Mouse (Mus musculus): Measurements from ENCODE around the gene Prkn. TPM values are rescaled to one million over a fixed set of nuclear protein-coding genes. Genes with fewer than 3 reads are reported as not detected.

The Prkn gene
- polyA plus RNA-seq, 3 experiments from 2014 or later = 0.12 TPM; not detected in 2

DNA sequence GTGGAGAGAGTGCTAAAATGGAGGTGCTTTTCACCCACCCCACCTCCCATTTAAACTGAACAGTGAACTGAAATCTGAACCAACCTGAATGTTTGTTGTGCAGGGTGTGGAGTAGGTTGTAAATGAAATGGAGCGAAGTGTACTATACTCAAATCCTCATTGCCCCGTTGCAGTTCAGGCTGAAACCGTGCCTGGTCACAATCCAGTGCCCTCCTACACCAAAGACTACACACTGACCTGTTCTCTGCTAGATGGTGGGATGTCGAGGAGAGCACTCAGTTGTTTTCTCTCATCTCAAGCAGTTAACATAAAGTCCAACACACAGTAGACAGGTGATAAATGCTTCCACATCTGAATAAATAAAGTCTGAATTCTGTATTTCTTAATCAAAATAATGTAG is 574.1 kb downstream of the Prkn start:
- no peak for ATAC-seq

DNA sequence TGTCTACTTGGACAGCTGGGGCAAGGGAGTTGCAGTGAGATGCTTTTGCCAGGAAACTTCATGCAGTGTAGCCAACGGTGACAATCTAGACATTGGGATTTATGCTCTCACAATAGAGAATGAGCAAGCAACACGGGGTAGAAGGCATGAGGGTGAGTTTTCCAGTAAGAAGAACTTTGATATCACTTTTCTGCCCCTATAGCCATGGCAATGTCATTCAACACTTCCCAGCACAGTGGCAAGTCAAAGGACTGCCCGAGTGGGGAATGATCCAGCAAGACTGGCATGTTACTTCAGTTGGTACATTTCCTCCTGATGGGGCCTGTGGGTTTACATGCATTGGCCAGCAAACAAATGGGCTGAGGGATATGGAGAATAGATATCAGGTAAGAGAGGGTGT is 577.0 kb downstream of the Prkn start:
- no peak for ATAC-seq

DNA sequence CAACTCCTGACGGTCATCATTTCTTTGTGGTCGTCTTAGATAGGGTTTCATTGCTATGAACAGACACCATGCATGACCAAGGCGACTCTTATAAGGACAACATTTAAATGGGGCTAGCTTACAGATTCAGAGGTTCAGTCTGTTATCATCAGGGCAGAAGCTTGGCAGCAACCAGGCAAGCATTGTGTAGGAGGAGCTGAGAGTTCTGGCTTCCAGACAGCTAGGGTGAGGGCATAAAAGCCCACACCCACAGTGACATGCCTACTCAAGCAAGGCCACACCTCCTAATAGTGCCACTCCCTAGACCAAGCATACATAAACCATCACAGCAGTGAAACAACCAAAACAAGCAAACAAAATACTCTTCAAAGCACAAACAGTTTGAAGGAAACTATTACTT is 579.3 kb downstream of the Prkn start:
- no peak for ATAC-seq

DNA sequence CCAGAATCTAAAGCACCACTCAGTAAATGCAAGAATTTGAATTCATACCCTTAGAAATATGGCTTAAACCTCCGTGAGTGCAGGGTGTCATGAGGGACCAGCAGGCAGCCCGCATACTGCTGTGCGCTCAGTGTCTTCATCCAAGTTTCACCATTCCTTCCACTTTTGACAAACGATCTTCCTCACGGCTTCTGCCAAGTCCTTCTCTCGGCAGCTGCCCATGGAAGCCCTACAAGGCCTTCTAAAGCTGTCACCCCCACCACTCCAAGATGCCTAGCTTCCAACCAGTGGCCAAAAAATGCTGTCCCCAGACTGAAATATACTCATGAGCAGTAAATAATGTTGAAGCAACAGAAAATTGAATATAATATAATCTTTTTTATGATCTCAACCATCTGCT is 580.7 kb downstream of the Prkn start:
- ATAC-seq = no peak

DNA sequence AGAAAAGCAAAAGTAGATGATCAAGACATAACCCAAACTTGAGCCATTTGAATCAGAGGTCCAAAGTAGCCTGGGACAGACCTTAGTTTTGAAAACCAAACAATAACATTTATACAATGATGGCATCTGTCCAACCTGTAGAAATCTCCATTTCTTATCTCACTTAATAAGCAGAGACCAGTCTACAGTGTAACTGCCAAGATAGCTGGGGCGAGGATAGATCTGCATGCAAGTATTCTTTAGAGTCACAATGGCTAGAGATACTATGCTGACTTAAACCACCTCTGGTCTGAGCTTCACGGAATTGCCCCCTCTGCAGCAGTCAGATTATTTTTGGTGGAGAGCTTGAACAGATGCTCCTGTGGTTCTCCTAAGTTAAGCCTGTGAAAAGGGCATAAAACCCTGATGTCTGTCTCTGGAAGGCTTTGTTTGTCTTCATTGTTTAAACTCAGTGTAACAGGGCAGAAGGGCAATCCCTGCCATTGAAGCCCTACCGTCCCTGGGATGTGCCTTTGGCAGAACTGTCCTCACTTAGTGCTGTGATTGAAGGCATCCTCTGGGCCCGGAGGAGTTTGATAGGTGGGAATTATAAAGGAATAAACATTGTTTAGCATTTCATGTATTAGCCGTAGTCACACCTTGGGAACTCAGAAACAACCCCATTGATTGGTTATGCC is 581.2 kb downstream of the Prkn start:
- no peak for ATAC-seq

DNA sequence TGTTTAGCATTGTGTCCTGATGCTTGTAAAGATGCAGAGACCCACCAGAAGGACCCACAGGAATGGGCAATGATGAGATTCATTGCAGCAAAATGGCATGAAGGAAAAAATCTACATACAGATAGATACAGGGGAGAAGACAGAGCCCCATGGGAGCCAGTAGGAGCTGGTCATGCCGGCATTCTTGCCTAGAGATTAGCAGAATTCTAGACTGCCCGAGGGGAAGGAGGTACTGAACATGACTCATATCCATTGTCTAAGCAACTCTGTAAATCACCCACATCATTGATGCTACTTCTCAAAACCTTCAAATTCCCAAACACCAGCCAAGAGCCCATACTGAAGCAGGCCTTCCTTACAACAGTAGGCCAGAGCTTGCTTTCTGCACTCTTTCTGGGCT is 591.1 kb downstream of the Prkn start:
- ATAC-seq = no peak

DNA sequence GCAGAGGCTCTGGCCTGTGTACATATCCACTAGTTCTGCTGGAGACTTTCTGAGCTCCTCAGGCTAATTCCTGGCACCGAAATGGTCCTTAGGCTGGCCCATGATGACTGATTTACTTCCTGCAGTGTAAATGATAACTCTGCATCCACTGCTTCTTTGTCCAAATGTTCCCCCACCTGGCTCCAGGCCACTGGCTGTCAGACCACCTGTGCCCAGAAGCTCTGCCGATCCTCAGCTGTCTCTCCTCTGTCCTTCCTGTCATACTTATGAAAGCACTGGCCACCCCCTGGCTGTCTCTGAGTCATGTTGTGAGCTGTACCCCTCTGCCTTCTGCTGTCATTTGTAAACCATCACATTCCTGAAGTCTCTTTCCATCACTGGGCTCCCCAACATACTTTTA is 592.4 kb downstream of the Prkn start:
- no peak for ATAC-seq

DNA sequence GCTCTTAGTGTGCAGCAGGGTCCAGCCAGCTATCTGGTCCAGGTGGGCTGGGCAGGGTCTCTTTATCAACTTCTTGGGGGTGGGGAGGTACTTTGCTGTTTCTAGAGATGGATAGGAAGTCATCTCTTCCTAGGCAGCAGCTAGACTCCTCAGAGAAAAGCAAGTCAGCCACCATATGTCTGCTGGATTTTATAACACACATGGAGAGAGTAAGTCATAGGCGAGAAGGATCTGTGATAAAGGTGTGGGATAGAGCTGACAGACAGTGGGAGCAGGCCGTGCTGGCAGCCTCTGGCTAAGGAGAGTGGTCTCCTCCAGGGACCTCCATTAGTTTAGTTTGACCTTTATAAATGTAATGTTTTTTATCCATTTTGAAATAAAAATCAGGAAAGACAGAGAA is 622.5 kb downstream of the Prkn start:
- ATAC-seq = no peak

DNA sequence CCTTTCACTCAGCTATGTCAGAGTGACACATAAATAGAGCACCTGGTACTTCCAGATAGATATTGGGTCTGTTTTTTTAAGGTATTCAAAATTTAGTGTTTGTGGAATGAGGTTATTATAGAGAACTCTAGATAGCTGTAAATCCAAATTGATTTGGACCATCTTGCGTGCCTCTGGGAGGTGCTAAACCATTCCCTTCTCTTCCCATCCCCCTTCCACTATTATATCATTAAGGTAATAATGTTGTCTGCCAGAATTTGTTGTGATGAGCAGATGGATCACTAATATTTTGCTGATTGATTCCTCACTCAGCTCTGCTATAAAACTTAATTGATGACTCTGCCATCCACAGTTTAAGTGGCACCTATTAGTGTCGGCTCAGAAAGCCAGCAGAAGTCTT is 625.9 kb downstream of the Prkn start:
- no peak for ATAC-seq

DNA sequence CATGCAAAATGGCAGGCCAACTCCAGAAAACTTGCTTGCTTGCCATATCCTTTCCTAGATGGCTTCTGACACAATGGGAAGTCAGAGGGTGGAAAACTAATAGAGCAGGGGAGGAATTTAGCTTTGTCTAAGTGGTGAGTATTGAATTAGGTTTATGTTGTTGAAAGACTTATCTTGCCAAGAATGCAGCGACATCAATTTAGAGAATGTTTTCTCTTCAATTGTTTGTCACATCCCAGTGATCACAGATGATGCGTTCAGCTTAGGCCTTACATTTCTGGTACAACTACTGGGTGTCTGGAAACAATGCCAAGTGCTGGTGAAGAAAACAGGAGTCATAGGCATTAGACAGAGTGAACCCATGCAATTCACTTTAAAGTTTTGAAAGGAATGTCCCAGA is 628.4 kb downstream of the Prkn start:
- ATAC-seq = no peak

DNA sequence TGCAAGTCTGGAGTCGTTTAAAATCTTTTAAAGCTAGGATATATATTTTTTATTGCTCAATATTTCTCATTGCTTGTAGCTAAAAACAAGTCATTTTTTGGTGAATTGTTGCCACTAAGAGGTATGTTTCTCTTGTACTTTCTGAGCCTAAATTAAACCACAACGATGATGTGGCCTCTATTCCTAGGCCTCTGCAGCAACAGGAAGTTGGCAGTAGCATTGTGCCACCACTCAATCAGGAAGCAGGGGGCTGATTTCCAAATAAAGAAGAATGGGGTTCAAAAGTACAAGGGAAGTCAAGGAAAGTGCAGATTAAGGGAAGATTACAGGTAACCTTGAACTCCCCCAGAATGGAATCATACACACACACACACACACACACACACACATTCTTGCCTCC is 642.8 kb downstream of the Prkn start:
- ATAC-seq = no peak

DNA sequence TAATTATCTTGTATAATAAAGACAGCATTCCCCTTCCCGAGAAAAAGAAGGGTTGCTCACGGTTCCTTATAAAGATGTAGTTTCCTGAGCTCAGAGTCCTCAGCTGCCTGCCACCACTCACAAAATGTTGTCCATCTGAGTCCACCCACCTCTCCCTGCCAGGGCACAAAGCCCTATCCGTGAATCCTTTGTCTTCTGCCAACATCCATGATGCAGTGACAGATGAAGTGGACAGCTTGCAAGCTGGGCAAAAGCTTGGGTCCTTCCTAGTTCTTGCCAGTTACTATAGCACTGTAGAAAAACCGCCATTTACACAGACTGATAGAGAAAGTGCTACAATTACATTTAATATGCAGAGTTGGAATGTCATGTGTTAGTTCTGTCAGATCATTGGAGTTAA is 649.9 kb downstream of the Prkn start:
- no peak for ATAC-seq

DNA sequence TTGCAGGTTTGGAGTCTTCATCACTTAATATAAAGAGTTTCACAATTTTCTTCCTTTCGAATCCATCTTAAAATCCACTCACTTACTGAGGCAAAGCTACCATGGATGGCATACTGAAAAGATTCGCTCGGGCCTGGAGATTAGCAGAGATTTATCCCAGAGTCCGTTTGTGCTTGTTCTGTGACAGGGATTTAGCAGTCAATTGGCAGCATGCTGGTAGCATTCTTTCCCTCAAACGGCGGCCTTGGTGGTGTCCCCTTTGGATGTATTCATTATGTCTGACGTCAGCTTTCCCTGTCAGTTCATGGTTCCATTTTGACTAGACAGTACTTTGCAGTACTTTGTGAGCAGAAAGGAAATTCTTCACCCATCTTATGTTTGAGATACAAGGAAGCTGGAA is 662.4 kb downstream of the Prkn start:
- no peak for ATAC-seq

DNA sequence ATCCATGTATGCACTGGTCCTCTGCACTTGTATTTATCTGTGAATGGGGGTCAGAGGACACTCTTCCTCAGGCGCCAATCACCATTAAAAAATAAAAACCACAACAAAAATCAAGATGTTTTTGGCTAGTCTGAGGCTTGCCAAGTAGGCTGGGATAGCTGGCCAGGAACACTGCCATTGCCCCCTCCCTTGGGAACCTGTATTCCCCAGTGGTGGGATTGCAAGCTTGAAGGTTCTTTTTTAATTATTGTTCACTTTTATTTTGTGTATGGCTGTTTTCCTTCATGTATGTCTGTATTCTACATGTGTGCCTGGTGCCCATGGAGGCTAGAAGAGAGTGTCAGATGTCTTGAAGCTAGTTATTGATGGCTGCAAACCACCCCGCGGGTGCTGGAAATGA is 664.3 kb downstream of the Prkn start:
- ATAC-seq = no peak

DNA sequence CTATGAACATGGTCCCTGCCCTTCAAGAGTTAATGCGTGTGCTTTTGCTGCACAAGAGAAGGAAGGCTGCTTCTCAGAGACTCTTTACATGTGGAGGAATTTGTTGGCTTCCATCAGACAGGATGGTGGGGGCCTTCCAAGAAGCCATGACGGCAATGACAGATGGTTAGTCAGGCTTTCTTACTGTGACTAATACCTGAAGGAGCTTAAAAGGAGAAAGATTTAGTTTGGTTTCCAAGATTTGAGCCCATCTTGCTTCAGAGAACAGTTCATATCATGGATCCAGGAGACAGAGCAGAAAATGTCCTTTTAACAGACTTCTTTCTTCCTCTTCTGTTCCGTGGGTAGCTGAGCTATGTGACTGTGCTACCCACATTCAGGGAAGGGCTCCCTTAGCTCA is 666.9 kb downstream of the Prkn start:
- no peak for ATAC-seq

DNA sequence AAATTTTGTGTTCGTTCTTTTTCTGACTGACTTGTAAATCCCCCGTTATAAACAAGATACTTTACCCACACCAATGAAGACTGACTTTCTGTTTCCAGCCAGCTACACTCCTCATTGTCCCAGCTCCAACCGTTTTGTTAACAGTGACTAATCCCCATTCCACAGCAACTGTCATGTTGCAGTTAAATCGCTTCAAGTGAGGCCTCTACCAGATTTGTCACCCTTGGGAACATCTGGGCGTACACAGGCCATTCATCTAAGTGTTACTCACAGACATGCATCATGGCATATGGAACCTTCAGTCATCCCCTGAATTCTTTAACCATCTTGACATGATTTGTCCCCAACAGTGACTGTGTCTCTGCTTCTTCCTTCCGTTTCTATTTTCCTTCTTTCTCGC is 669.9 kb downstream of the Prkn start:
- no peak for ATAC-seq

DNA sequence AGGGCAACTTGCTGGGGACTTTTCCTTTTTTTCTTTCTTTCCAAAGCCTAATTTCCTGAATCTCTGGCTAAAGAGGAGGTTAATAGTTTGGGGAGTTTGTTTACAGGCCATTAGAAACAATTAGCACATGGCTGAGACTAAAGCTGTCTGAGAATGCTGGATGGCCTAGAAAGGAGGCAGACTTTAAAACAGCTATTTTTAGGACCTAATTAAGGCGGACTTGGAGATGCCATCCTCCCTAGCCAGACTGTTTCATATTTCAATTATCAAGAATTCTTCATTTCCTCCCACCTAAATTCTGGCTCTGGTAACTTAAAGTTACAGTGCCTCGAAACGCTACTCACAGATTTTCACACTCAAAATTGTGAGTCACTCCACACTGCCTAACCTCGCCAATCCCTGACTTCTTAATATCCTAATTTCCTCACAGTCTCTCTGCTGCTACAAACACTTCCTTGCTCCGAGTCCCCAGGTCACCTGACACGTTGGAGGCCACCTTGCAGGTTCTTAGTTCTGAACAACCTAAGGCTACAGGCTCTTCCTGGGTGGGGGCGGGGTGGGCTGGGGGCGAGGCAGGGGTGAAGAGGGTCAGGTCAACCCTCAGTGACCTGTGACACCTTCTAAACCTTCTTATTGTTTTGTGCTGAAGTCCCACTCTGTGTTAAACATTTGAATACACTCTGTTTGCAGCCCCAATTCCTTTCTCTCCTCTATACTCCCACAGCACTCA is 674.0 kb downstream of the Prkn start:
- ATAC-seq = no peak

DNA sequence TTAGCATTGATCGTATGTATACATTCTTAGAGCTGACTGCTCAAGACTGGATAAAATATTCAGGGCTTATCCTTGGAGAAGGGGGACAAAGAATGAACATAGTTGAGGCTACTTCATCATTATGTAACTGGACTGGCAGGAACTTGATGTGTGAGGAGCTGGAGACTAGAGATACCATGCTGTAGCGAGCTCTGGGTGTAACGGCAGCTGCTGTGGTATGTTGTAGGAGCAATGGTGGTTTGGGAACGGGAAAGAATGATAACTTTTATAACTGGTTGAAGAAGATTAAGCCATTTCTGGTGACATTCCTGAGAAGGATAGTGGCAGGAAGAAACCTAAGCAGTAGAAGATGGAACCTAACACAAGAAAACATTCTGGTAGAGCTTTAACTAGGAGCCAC is 675.4 kb downstream of the Prkn start:
- no peak for ATAC-seq

DNA sequence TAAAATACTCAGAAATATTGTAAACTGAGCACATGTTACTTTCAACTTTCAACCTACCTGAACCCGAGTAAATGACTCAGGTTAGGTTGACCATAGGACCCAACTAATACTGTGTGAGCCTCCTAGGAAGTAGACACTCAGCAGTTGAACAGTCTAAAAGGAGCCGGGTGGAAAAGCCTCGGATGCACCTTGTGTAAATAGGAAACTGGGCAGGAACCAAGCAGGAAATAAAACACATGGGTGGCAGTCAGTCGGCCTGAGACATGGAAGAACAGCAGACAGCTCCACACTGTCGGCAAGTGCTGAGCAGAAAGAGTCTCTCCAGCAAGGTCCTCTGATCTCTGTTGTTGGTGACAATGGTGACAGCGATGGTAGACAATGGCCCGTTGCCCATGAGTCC is 676.0 kb downstream of the Prkn start:
- ATAC-seq = no peak

DNA sequence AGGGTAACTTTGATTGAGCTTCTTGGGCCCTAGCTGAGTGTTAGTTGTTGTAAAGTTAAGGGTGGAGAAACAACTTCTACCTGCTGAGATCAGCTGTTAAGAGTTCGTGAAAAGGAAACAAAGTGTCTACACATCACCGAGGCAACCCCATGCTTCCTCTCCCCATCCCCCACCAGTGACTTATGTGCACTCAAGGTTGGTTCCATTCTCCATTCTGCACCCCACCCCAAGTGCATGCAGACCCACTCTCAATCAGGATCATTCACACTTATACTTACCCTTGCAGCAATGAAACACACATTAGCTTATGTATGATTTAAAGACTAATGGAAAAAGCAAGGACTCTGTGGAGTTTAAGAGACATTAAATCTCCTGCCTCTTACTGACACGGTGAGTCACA is 691.9 kb downstream of the Prkn start:
- no peak for ATAC-seq

DNA sequence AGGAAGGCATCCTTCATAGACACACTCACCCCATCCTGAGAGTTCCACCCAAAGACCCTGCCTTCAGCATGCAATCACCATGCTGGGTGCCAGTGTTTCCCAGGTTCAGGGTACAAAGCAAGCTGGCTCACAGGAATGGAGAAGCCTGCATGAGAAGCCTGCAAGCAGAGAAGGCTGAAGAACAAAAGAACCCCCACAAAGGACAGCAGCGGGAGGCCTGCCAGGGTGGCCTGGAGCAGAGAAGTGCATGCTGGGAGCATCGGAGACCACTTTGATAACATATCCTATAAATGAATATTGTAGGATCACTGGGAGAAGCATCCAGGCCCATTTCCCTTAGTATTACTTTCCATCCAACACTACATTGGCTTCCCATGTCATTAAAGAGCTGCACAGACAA is 692.6 kb downstream of the Prkn start:
- ATAC-seq = no peak

DNA sequence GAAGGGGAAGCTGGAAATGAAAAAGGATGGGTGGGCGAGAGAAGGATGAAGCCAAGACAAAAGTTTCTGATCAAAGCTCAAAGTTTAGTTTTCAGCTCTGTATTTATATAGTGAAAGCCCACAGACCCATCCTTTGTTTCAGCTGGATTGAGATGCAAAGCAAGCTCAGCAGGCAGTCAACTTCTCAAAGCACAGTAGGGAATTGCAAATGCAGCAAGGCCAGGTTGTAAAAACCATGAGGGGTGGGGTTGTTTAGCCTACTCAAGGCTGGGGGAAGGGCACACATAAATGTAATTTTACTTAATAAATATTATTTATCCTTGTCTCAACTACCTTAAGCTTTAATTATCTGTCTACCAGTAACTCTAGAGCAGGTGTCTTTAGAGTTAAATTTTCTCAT is 693.7 kb downstream of the Prkn start:
- ATAC-seq = no peak

DNA sequence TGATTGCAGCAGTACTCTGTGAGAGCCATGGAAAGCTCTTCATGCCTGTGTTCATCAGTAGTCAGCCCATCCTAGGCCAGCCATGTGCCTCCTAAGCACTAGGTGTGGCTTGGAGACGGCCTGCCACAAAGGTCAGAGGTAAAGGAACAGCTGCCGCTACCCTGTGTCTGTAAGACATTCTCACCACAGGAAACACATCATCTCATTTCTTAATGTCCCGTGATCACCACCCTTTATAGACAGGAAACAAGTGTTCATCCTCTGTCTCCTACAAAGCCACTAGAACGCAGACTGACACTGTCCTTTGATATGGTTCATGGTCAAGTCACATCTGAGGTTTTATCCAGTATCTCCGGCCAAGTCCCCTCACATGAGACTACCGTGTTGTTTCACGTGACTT is 698.6 kb downstream of the Prkn start:
- ATAC-seq = no peak

DNA sequence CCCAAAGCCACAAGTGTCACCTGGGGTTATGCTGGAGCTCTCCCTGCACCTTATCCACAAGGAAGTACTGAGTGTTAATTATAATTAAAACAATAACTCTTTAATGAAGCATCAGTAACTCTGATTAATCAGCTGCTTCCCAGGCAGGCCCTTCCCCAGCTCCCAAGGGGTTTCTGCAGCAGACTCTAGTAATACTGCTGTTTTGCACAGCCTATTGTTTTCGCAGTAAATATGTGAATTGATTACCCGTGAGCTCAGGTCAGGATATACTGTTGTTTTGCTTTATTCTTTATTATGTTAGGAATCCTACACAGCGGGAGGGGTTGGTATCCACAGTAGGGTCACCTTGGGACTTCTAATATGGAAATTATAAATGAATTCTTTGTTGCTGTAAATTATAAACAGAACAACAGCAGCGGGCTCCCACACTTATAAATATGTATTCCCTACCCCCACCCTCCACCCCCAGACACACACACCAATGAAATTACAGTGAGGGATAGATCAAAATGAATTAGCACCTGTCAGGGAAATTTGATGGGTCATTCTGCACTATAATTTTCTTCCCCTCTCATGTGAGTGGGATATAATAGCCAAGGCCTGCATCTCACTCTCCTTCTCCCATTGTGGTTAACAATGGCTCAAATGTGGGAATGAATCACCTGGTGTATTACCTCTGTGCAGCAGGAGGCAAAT is 701.9 kb downstream of the Prkn start:
- ATAC-seq = no peak

Data from inflammation-experienced regulatory T-cells, adult 6 months (primary cell).